Mouse (Mus musculus) limb, embryonic 13.5 days (tissue): ENCODE measurements around the gene Pxt1. TPM values are rescaled to one million over a fixed set of nuclear protein-coding genes. Genes with fewer than 3 reads are reported as not detected.

ENCODE experiments used
- ATAC-seq: fragments of 200-750 bp; cut with Nextera tagmentation; 2 replicates; pipeline ENCODE4 v1.8.0; 2017; ENCODE audit warnings: low read depth, moderate number of reproducible peaks, moderate TSS enrichment; ENCODE audit not compliant: low FRiP score
- H3K27ac ChIP-seq: fragments of 300-500 bp; sonication (generic); 2 replicates; pipeline ENCODE4 v1.5.1; 2015; ENCODE audit warnings: inconsistent platforms, mild to moderate bottlenecking, moderate library complexity
- H3K27me3 ChIP-seq: fragments of 300-500 bp; sonication (generic); 2 replicates; pipeline ENCODE4 v1.6.1; 2015; ENCODE audit warnings: mild to moderate bottlenecking, inconsistent platforms
- H3K36me3 ChIP-seq: fragments of 300-500 bp; sonication (generic); 2 replicates; pipeline ENCODE4 v1.6.1; 2015; ENCODE audit warnings: inconsistent platforms, mild to moderate bottlenecking, moderate library complexity
- H3K4me1 ChIP-seq: fragments of 300-500 bp; sonication (generic); 2 replicates; pipeline ENCODE4 v1.6.1; 2015; ENCODE audit warnings: inconsistent platforms
- H3K4me2 ChIP-seq: fragments of 300-500 bp; sonication (generic); replicated peaks from 2 replicates; pipeline ENCODE4 v1.6.1; 2015; ENCODE audit warnings: inconsistent platforms, mild to moderate bottlenecking, moderate library complexity
- H3K4me3 ChIP-seq: fragments of 300-500 bp; sonication (generic); 2 replicates; pipeline ENCODE4 v1.5.1; 2015; ENCODE audit warnings: moderate library complexity, mild to moderate bottlenecking, inconsistent platforms
- H3K9ac ChIP-seq: fragments of 300-500 bp; sonication (generic); 2 replicates; pipeline ENCODE4 v1.6.1; 2015; ENCODE audit warnings: mild to moderate bottlenecking, inconsistent platforms
- H3K9me3 ChIP-seq: fragments of 300-500 bp; sonication (generic); 2 replicates; pipeline ENCODE4 v1.6.1; 2016; ENCODE audit warnings: inconsistent platforms
- WGBS: fragments of 180-500 bp; shearing (Covaris S2); methylation state at CpG from one replicate; pipeline ENCODE4 v1.1.7; 2015; 5-methylcytosine and 5-hydroxymethylcytosine counted together
- polyA plus RNA-seq: library from polyadenylated mRNA; unstranded; fragments of >200 nt; fragmentation: Nextera tagmentation; extraction: Ambion mirVana; gene quantifications from 2 replicates; pipeline ENCODE4 v1.2.1, GENCODE M21; 2015

The Pxt1 gene
- polyA plus RNA-seq, 1 experiment from 2014 or later = not detected

DNA sequence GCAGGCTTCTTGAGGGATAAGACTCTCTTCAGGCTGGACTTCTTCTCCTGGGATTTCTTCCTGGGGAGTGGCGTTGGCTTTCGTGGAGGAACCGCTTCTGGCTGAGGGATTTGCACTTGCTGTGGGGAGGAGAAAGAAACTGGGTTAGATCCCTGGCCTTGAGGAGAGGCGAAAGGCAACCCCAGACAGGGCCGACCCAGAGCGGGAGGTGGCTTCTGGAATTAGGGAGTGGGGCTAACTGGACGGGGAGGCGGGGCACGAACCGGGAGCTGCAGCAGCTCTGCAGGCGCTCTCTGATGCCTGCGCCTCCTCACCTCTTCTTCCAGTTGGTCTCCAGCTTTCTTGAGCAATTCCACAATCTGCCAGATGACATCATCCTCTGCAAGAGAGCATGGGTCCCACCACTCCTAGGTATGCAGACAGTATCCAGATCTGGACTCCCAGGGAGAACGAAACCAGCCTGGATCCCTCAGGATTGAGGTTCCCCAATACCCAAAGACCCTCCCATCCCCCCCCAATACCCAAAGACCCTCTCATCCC lies 38.2 kb downstream of the Pxt1 start:
- H3K27ac ChIP-seq = no peak overlapping the region
- H3K4me3 ChIP-seq = no peak overlapping the region
- peaks cover 10% of the 10 kb centered on the region for H3K4me1 ChIP-seq
- ATAC-seq = no peak
- H3K9ac ChIP-seq = no peak overlapping the region
- 63% methylated on average over 13 of the region's 13 CpGs for WGBS
- no peaks in the 10 kb centered on the region for H3K36me3 ChIP-seq
- H3K27me3 ChIP-seq = peaks cover 23% of the 10 kb centered on the region; the same call in 1 of the 2 replicates
- H3K4me2 ChIP-seq = no peak overlapping the region
- H3K9me3 ChIP-seq = no peaks in the 10 kb centered on the region

GRCm38 (mm10) chr17:28904546-28905376 lies 38.9 kb downstream of the Pxt1 start:
- no peak overlapping the region for H3K27ac ChIP-seq
- H3K9me3 ChIP-seq = no peaks in the 10 kb centered on the region
- H3K27me3 ChIP-seq = peaks cover 16% of the 10 kb centered on the region; the same call in 1 of the 2 replicates
- ATAC-seq = no peak
- H3K9ac ChIP-seq = no peak overlapping the region
- H3K4me1 ChIP-seq = peaks cover 8% of the 10 kb centered on the region
- no peak overlapping the region for H3K4me3 ChIP-seq
- 31% methylated on average over 23 of the region's 23 CpGs for WGBS
- no peak overlapping the region for H3K4me2 ChIP-seq
- no peaks in the 10 kb centered on the region for H3K36me3 ChIP-seq

- no peak overlapping the region for H3K4me3 ChIP-seq
- no peaks in the 10 kb centered on the region for H3K9me3 ChIP-seq
- ATAC-seq = no peak
- H3K4me1 ChIP-seq = peaks cover 5% of the 10 kb centered on the region; the same call in 1 of the 2 replicates
- H3K4me2 ChIP-seq = no peak overlapping the region
- no peak overlapping the region for H3K27ac ChIP-seq
- no peak overlapping the region for H3K9ac ChIP-seq
- H3K36me3 ChIP-seq = no peaks in the 10 kb centered on the region
- H3K27me3 ChIP-seq = no peaks in the 10 kb centered on the region
- 71% methylated on average over 4 of the region's 4 CpGs for WGBS
Observed at GRCm38 (mm10) chr17:28901559-28901958, 42.1 kb downstream of the Pxt1 start.

GRCm38 (mm10) chr17:28899427-28899826 lies 44.2 kb downstream of the Pxt1 start:
- WGBS = 67% methylated on average over 19 of the region's 19 CpGs
- Histone ChIP-seq H3K4me1 (peaks cover 5% of the 10 kb centered on the region; the same call in 1 of the 2 replicates), H3K27ac (no peak overlapping the region), H3K27me3 (no peaks in the 10 kb centered on the region), H3K36me3 (no peaks in the 10 kb centered on the region), H3K9ac (no peak overlapping the region), H3K4me2 (no peak overlapping the region), H3K4me3 (no peak overlapping the region), H3K9me3 (no peaks in the 10 kb centered on the region)
- ATAC-seq = no peak

- Histone ChIP-seq H3K36me3 (no peaks in the 10 kb centered on the region), H3K27me3 (no peaks in the 10 kb centered on the region), H3K27ac (no peak overlapping the region), H3K9me3 (no peaks in the 10 kb centered on the region), H3K4me3 (no peak overlapping the region), H3K4me2 (no peak overlapping the region), H3K9ac (no peak overlapping the region; the same call in 1 of the 2 replicates), H3K4me1 (peaks cover 5% of the 10 kb centered on the region; the same call in 1 of the 2 replicates)
- 80% methylated on average over 5 of the region's 5 CpGs for WGBS
- ATAC-seq = no peak
Observed at GRCm38 (mm10) chr17:28898249-28898648, 45.4 kb downstream of the Pxt1 start.

- no peak overlapping the region for H3K9ac ChIP-seq
- 81% methylated on average over 5 of the region's 5 CpGs for WGBS
- H3K9me3 ChIP-seq = no peaks in the 10 kb centered on the region
- no peaks in the 10 kb centered on the region for H3K27me3 ChIP-seq
- no peaks in the 10 kb centered on the region for H3K36me3 ChIP-seq
- peaks cover 5% of the 10 kb centered on the region; the same call in 1 of the 2 replicates for H3K4me1 ChIP-seq
- no peak overlapping the region for H3K27ac ChIP-seq
- ATAC-seq = no peak
- H3K4me2 ChIP-seq = no peak overlapping the region
- no peak overlapping the region for H3K4me3 ChIP-seq
Observed at GRCm38 (mm10) chr17:28897817-28898216, 45.8 kb downstream of the Pxt1 start.

DNA sequence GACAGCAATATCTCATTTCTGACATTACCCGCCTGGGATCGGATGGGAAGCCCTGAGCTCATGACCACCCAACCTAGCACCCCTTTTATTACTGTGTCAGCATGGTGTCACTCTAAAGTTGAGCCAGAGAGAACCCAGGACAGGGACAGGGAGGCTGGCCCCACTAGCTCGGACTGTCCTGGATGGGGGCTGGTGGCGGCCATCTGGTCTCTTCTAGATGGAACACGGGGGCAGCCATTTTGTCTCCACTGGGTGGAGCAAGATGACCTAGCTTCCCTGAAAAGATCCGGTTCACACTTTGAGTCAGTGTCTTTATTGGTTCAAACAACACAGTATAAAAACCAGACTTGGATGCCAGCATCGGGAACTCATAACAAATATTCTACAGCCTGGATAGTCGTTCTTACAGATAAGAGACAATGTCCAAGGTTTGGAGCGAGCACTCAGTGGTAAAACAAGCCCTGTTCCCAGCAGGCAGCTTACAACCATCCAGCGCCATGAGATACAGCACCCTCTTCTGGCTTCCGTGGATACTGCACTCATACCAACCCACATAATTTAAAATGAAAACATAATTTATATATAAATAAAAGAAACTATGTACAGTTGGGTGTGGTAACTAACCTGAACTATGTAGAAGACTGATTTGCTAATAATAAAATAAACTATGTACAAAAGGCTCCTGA lies 47.4 kb downstream of the Pxt1 start:
- H3K4me3 ChIP-seq = no peak overlapping the region
- peaks cover 5% of the 10 kb centered on the region; the same call in 1 of the 2 replicates for H3K4me1 ChIP-seq
- H3K36me3 ChIP-seq = no peaks in the 10 kb centered on the region
- H3K9ac ChIP-seq = no peak overlapping the region
- H3K4me2 ChIP-seq = no peak overlapping the region
- H3K27me3 ChIP-seq = no peaks in the 10 kb centered on the region
- no peak for ATAC-seq
- WGBS = 91% methylated on average over 11 of the region's 11 CpGs
- H3K9me3 ChIP-seq = no peaks in the 10 kb centered on the region
- H3K27ac ChIP-seq = no peak overlapping the region

DNA sequence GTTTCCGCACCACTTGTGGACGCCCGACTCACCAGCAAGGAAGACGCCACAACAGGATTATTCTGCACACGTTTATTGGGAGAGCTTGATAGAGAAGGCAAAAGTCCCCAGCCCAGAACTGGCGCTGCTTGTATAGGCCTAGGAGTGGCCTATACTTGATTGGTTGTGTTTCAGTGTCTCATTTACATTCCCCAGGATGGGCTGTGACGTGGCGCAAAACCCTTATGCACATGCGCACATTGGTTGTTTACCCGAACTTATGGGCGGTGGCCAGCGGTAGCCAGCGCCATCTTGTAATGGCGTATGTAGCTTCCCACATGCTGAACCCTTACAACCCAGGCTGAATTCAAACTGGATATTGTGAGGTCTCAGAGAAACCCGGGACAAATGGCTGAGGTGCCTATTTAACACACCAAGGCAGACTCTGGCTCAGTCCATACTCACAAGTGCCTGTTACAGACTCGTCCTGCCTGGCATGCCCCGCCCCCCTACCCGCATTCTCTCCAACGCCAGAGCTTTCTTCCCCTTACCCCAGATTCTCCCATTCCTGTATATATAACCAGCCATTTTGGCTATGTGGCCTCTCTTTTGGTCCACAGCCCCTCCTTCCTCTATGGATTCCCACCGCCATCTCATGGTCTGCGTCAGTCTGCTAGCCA lies 48.3 kb downstream of the Pxt1 start:
- H3K9me3 ChIP-seq = 0 out of 2 replicates have a peak, but pooled peaks cover 2% of the 10 kb centered on the region
- H3K9ac ChIP-seq = no peak overlapping the region
- no peak overlapping the region for H3K27ac ChIP-seq
- H3K36me3 ChIP-seq = no peaks in the 10 kb centered on the region
- no peaks in the 10 kb centered on the region for H3K27me3 ChIP-seq
- peaks cover 5% of the 10 kb centered on the region; the same call in 1 of the 2 replicates for H3K4me1 ChIP-seq
- H3K4me3 ChIP-seq = no peak overlapping the region
- no peak for ATAC-seq
- WGBS = 94% methylated on average over 21 of the region's 21 CpGs
- no peak overlapping the region for H3K4me2 ChIP-seq

DNA sequence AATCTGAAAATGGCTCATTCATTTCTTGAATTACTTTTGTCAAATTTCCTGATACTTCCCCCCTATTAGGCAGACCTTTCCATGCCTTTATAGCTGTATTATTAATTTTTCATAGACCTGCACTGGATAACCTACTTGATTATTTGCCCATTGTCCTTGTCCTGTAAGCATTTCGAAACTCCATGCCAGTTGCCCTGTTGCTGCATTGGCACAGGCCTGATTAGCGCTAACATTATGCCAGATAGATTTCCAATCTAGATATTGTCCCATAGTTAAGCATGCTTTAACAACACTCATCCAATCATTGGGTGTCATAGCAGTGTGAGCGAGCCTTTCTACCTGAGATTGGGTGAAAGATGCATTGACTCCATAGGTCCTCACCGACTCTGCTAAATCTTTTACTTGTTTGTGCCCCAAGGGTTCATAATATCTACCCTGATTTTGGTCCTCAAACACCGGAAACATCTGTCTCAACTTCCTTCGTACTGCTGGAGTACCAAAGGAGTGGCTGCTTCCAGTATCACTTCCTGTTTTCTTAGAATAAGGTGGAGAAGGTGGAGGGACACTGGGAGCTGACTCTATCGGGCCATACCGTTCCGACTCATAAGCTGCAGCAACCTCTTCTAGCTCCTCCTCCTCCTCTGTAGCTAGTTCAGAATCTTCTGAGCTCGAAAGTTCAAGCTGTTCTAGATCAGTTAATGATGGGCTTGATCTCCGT lies 49.4 kb downstream of the Pxt1 start:
- Histone ChIP-seq H3K4me1 (peaks cover 2% of the 10 kb centered on the region; the same call in 1 of the 2 replicates), H3K4me3 (no peak overlapping the region), H3K9me3 (0 out of 2 replicates have a peak, but pooled peaks cover 5% of the 10 kb centered on the region), H3K27ac (no peak overlapping the region), H3K36me3 (no peaks in the 10 kb centered on the region), H3K27me3 (no peaks in the 10 kb centered on the region), H3K9ac (no peak overlapping the region), H3K4me2 (no peak overlapping the region)
- ATAC-seq = no peak
- 83% methylated on average over 11 of the region's 11 CpGs for WGBS

DNA sequence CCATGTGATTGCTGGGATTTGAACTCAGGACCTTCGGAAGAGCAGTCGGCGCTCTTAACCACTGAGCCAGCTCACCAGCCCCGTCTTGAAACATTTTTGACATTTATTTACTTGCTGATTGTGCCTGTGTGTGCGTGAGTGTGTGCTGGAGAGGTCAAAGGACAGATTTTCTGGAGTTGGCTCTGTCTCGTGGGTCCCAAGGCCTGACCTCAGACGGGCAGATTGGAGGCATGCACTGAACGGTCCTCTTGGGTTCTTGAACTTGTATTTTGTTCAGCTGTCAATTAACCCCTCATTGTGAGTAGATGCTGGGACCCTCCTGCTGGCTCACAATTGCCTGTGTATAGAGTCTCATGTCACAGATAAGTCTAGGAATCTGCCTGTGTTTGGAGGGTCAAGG lies 57.4 kb downstream of the Pxt1 start:
- ATAC-seq = no peak
- H3K4me3 ChIP-seq = no peak overlapping the region
- H3K36me3 ChIP-seq = no peaks in the 10 kb centered on the region
- no peak overlapping the region for H3K9ac ChIP-seq
- H3K27ac ChIP-seq = no peak overlapping the region
- peaks cover 13% of the 10 kb centered on the region; the same call in 1 of the 2 replicates for H3K9me3 ChIP-seq
- peaks cover 3% of the 10 kb centered on the region; the same call in 1 of the 2 replicates for H3K4me1 ChIP-seq
- H3K4me2 ChIP-seq = no peak overlapping the region
- 83% methylated on average over 8 of the region's 8 CpGs for WGBS
- H3K27me3 ChIP-seq = peaks cover 4% of the 10 kb centered on the region

GRCm38 (mm10) chr17:28885231-28885630 lies 58.4 kb downstream of the Pxt1 start:
- Histone ChIP-seq H3K9me3 (peaks cover 11% of the 10 kb centered on the region; the same call in 1 of the 2 replicates), H3K27ac (no peak overlapping the region), H3K4me3 (no peak overlapping the region), H3K9ac (no peak overlapping the region), H3K36me3 (no peaks in the 10 kb centered on the region), H3K4me1 (peaks cover 5% of the 10 kb centered on the region), H3K4me2 (no peak overlapping the region), H3K27me3 (peaks cover 15% of the 10 kb centered on the region)
- WGBS = 87% methylated on average over 8 of the region's 8 CpGs
- no peak for ATAC-seq
